Mouse (Mus musculus): ENCODE measurements around the gene Cic. TPM values are rescaled to one million over a fixed set of nuclear protein-coding genes. Genes with fewer than 3 reads are reported as not detected.
A peak's percentile ranks its signal among the peaks of the same experiment; 100 is the strongest.

Gene Cic
- polyA plus RNA-seq, 1 experiment = 124 TPM

- Histone ChIP-seq H3K4me3 (replicated peaks; ENCODE audit: insufficient read depth, low read depth, low read length) (no peak overlapping the region), H3K27me3 (ENCODE audit: control insufficient read depth, insufficient read depth, low read length) (no peaks in the 10 kb centered on the region), H3K27ac (ENCODE audit: insufficient read depth, low read length) (no peak overlapping the region), H3K4me1 (ENCODE audit: control insufficient read depth, insufficient read depth, low read length) (peaks cover 13% of the 10 kb centered on the region)
- no peak for TF ChIP-seq CTCF (IDR thresholded peaks at IDR 0.05; ENCODE audit: borderline replicate concordance, insufficient read depth, low read depth, low read length)
- WGBS = 80% methylated on average over 10 of the region's 10 CpGs
- DNase-seq = no peak
Measured at GRCm38 (mm10) chr7:25222275-25222967, 45.1 kb upstream of the Cic start.

GRCm38 (mm10) chr7:25227523-25228300 is 39.8 kb upstream of the Cic start:
- no peaks in the 10 kb centered on the region for H3K27me3 ChIP-seq (ENCODE audit: control insufficient read depth, insufficient read depth, low read length)
- H3K27ac ChIP-seq (ENCODE audit: insufficient read depth, low read length) = 0 out of 2 replicates have a peak overlapping the region, but pooled peaks have one; percentile 19
- no peak overlapping the region for H3K4me3 ChIP-seq (replicated peaks; ENCODE audit: insufficient read depth, low read depth, low read length)
- 86% methylated on average over 1 of the region's 1 CpGs for WGBS
- no peak for TF ChIP-seq POLR2A (IDR thresholded peaks at IDR 0.05; ENCODE audit: borderline replicate concordance, insufficient read depth, low read length)
- TF ChIP-seq CTCF (IDR thresholded peaks at IDR 0.05; ENCODE audit: borderline replicate concordance, insufficient read depth, low read depth, low read length) = no peak
- no peak for DNase-seq
- peaks cover 9% of the 10 kb centered on the region for H3K4me1 ChIP-seq (ENCODE audit: control insufficient read depth, insufficient read depth, low read length)

DNA sequence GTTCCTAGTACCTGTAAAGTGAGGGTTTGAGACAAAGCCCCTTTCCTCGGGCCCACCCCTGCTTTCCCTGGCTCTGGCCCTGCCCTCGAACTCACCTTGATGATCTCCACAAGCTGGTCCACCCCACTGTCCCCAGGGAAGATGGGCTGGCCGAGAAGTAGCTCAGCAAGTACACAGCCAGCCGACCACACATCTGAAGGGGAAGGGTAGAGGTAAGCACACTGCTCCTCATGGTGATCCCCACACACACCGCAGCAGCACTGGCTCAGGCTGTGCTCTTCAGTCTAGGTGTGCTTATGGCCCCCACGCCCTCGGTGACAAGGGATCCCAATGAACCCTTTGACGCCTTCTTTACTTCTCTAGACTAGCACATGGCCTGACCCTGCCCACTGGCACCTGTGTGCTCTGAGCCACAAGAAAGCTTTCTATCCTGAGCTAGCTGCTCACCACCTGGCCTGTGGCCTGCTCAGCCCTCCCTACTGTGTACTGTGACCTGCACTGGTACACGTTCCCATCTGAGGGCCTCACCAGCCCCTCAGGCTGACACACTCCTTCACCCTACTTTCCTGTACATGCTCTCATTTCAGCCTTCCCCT is 36.7 kb upstream of the Cic start:
- DNase-seq = no peak
- TF ChIP-seq CTCF (IDR thresholded peaks at IDR 0.05; ENCODE audit: borderline replicate concordance, insufficient read depth, low read depth, low read length) (no peak), POLR2A (IDR thresholded peaks at IDR 0.05; ENCODE audit: borderline replicate concordance, insufficient read depth, low read length) (no peak)
- 78% methylated on average over 9 of the region's 9 CpGs for WGBS
- Histone ChIP-seq H3K4me3 (replicated peaks; ENCODE audit: insufficient read depth, low read depth, low read length) (no peak overlapping the region), H3K27me3 (ENCODE audit: control insufficient read depth, insufficient read depth, low read length) (no peaks in the 10 kb centered on the region), H3K27ac (ENCODE audit: insufficient read depth, low read length) (no peak overlapping the region), H3K4me1 (ENCODE audit: control insufficient read depth, insufficient read depth, low read length) (peaks cover 12% of the 10 kb centered on the region)

DNA sequence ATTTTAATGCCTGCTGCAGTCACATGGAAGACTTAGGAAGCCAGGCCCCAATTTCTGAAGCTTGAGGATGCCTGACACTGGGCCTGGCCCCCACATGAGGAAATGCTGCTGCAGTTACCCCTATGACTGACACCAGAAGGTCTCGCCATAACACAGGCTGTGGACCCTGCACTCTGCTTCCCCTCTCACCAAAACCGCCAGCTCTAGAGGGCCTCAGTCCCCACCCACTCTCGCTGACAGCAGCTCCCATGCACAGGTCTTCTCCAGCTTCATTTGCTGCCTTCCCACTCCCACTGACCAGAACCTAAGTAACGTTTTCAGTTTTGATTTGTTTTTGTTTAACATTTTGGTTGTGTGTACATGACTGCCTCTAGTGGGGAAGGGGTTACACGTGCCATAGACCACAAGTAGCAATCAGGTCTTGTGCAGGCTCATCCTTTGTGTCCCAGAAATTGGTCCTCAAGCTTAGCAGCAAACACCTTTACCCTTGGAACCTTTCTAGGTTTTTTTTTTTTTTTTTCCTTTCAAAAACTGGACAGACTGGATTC is 35.3 kb upstream of the Cic start:
- 60% methylated on average over 5 of the region's 5 CpGs for WGBS

DNA sequence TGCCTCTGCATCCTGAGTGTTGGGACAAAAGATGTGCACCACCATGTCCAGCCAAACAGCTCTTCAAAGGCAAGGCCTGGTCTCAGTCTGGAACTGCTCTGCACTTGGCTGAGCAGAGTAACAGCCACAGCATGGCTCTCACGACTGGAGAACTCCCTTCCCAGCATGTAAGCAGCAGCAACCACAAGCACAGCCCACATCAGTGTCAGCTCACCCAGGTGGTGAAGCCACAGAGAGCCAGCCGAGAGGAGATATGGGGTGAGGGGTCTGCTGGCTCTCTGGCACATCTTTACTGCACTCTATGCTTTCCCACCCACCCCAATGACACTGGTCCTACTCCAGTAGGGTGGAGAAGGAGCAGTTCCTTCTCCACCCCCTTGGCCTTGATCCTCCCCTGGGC is 34.4 kb upstream of the Cic start:
- Histone ChIP-seq H3K4me3 (replicated peaks; ENCODE audit: insufficient read depth, low read depth, low read length) (no peak overlapping the region), H3K27me3 (ENCODE audit: control insufficient read depth, insufficient read depth, low read length) (no peaks in the 10 kb centered on the region), H3K27ac (ENCODE audit: insufficient read depth, low read length) (no peak overlapping the region), H3K4me1 (ENCODE audit: control insufficient read depth, insufficient read depth, low read length) (peaks cover 6% of the 10 kb centered on the region; the same call in 1 of the 2 replicates)
- TF ChIP-seq POLR2A (IDR thresholded peaks at IDR 0.05; ENCODE audit: borderline replicate concordance, insufficient read depth, low read length) (no peak), CTCF (IDR thresholded peaks at IDR 0.05; ENCODE audit: borderline replicate concordance, insufficient read depth, low read depth, low read length) (no peak)
- 62% methylated on average over 2 of the region's 2 CpGs for WGBS
- no peak for DNase-seq

More for the DNA sequence above, 35.3 kb upstream of the Cic start:
- Histone ChIP-seq H3K4me1 (ENCODE audit: control insufficient read depth, insufficient read depth, low read length) (peaks cover 8% of the 10 kb centered on the region), H3K27me3 (ENCODE audit: control insufficient read depth, insufficient read depth, low read length) (no peaks in the 10 kb centered on the region), H3K27ac (ENCODE audit: insufficient read depth, low read length) (no peak overlapping the region), H3K4me3 (replicated peaks; ENCODE audit: insufficient read depth, low read depth, low read length) (no peak overlapping the region)
- no peak for TF ChIP-seq CTCF (IDR thresholded peaks at IDR 0.05; ENCODE audit: borderline replicate concordance, insufficient read depth, low read depth, low read length)
- no peak for TF ChIP-seq POLR2A (IDR thresholded peaks at IDR 0.05; ENCODE audit: borderline replicate concordance, insufficient read depth, low read length)
- no peak for DNase-seq

- Histone ChIP-seq H3K27me3 (ENCODE audit: control insufficient read depth, insufficient read depth, low read length) (no peaks in the 10 kb centered on the region), H3K4me1 (ENCODE audit: control insufficient read depth, insufficient read depth, low read length) (peaks cover 6% of the 10 kb centered on the region; the same call in 1 of the 2 replicates), H3K4me3 (replicated peaks; ENCODE audit: insufficient read depth, low read depth, low read length) (no peak overlapping the region), H3K27ac (ENCODE audit: insufficient read depth, low read length) (no peak overlapping the region)
- 87% methylated on average over 5 of the region's 5 CpGs for WGBS
- TF ChIP-seq CTCF (IDR thresholded peaks at IDR 0.05; ENCODE audit: borderline replicate concordance, insufficient read depth, low read depth, low read length) (no peak), POLR2A (IDR thresholded peaks at IDR 0.05; ENCODE audit: borderline replicate concordance, insufficient read depth, low read length) (no peak)
- DNase-seq = no peak
Measured at GRCm38 (mm10) chr7:25235526-25235925, 32.0 kb upstream of the Cic start.

DNA sequence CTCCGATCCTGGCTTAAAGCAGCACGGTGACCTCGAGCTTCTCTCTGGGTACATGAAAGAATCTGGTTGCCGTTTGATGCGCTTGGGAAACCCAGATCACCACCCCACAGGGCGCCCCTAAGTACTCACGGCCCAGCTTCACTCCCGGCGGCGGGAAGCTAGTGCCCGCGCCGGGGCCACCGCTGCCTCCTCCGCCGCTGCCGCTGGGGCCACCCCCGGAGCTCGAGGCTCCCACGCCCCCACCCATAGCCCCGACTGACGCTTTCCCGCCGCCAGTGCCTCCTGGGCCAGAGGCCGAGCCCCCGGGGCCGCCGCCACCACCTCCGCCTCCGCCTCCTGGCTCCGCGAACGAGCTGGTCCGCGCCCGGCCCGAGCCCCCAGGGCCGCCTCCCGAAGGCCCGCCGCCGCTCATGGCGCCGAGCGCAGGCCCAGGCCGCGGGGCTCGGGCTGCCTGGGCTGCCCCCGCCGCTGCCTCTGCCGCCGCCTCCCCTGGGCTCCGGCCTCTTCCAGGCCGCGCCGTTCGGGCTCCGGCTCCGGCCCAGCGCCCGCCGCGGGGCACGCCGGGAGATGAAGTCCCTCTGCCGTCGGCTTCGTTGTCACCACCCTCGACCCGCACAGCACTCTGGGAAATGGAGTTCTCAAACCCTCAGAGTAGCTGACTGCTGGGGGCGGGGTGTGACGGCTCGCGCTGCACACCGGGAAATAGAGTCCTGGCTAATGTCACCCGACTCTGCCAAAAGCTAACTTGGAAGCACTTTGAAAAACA is 30.1 kb upstream of the Cic start, which contains the start of gene Gsk3a:
Gene Gsk3a, minus strand, starts transcription at position 603 of the 766 bp plus-strand sequence.
- under 1% methylated on average over 69 of the region's 76 CpGs for WGBS
- no peak for TF ChIP-seq CTCF (IDR thresholded peaks at IDR 0.05; ENCODE audit: borderline replicate concordance, insufficient read depth, low read depth, low read length)
- TF ChIP-seq POLR2A (IDR thresholded peaks at IDR 0.05; ENCODE audit: borderline replicate concordance, insufficient read depth, low read length) = peak; percentile 44; the same call in 1 of the 2 replicates
- Histone ChIP-seq H3K27ac (ENCODE audit: insufficient read depth, low read length) (peak within 1 kb of the TSS; percentile 86), H3K4me3 (replicated peaks; ENCODE audit: insufficient read depth, low read depth, low read length) (peak within 1 kb of the TSS; percentile 81), H3K27me3 (ENCODE audit: control insufficient read depth, insufficient read depth, low read length) (no peaks in the 10 kb centered on the region), H3K4me1 (ENCODE audit: control insufficient read depth, insufficient read depth, low read length) (peaks cover 6% of the 10 kb centered on the region; the same call in 1 of the 2 replicates)
- DNase-seq = peak; percentile 99

All from cerebellum, adult 2 months (tissue).